Mouse (Mus musculus) neural tube, embryonic 12.5 days (tissue): ENCODE results near the gene Dirc2. TPM values are rescaled to one million over a fixed set of nuclear protein-coding genes. Genes with fewer than 3 reads are reported as not detected.

ENCODE experiments used
- ATAC-seq: fragments of 200-750 bp; cut with Nextera tagmentation; 2 replicates; pipeline ENCODE4 v1.8.0; 2017; ENCODE audit warnings: low read depth, mild to moderate bottlenecking, moderate TSS enrichment, moderate library complexity; ENCODE audit not compliant: low FRiP score
- H3K27ac ChIP-seq: fragments of 300-500 bp; sonication (generic); 2 replicates; pipeline ENCODE4 v1.5.1; 2016
- H3K27me3 ChIP-seq: fragments of 300-500 bp; sonication (generic); replicated peaks from 2 replicates; pipeline ENCODE4 v1.6.1; 2016; ENCODE audit warnings: mild to moderate bottlenecking
- H3K36me3 ChIP-seq: fragments of 300-500 bp; sonication (generic); 2 replicates; pipeline ENCODE4 v1.6.1; 2016; ENCODE audit warnings: mild to moderate bottlenecking
- H3K4me1 ChIP-seq: fragments of 300-500 bp; sonication (generic); 2 replicates; pipeline ENCODE4 v1.6.1; 2016
- H3K4me2 ChIP-seq: fragments of 300-500 bp; sonication (generic); replicated peaks from 2 replicates; pipeline ENCODE4 v1.6.1; 2016; ENCODE audit warnings: mild to moderate bottlenecking
- H3K4me3 ChIP-seq: fragments of 300-500 bp; sonication (generic); 2 replicates; pipeline ENCODE4 v1.5.1; 2016
- H3K9ac ChIP-seq: fragments of 300-500 bp; sonication (generic); 2 replicates; pipeline ENCODE4 v1.6.1; 2016; ENCODE audit warnings: mild to moderate bottlenecking
- H3K9me3 ChIP-seq: fragments of 300-500 bp; sonication (generic); 2 replicates; pipeline ENCODE4 v1.6.1; 2016; ENCODE audit warnings: mild to moderate bottlenecking
- WGBS: fragments of 180-500 bp; shearing (Covaris S2); methylation state at CpG from one replicate; pipeline ENCODE4 v1.1.7; 2016; 5-methylcytosine and 5-hydroxymethylcytosine counted together
- polyA plus RNA-seq: library from polyadenylated mRNA; unstranded; fragments of >200 nt; fragmentation: Nextera tagmentation; extraction: Ambion mirVana; gene quantifications from 2 replicates; pipeline ENCODE4 v1.2.1, GENCODE M21; 2016

Dirc2 gene
- polyA plus RNA-seq = 33.4 and 34.9 TPM in 2 replicates

GRCm38 (mm10) chr16:35768785-35769642 lies at the start of gene Dirc2:
TSS of gene Dirc2 (minus strand) at chr16:35769356.
- 0 out of 2 replicates have a peak within 1 kb of the TSS, but pooled peaks have one; percentile 17 for H3K27ac ChIP-seq
- H3K9me3 ChIP-seq = no peaks in the 10 kb centered on the region
- peak within 1 kb of the TSS; percentile 90 for H3K4me2 ChIP-seq
- H3K9ac ChIP-seq = peak within 1 kb of the TSS; percentile 89
- H3K4me1 ChIP-seq = peaks cover 24% of the 10 kb centered on the region
- WGBS = under 1% methylated on average over 78 of the region's 78 CpGs
- no peaks in the 10 kb centered on the region for H3K36me3 ChIP-seq
- H3K27me3 ChIP-seq = no peaks in the 10 kb centered on the region
- peak within 1 kb of the TSS; percentile 77 for H3K4me3 ChIP-seq
- peak; percentile 81 for ATAC-seq

- Histone ChIP-seq H3K9me3 (no peaks in the 10 kb centered on the region), H3K4me1 (no peaks in the 10 kb centered on the region), H3K4me2 (no peak overlapping the region), H3K27me3 (no peaks in the 10 kb centered on the region), H3K4me3 (no peak overlapping the region), H3K27ac (no peak overlapping the region), H3K36me3 (peaks cover 8% of the 10 kb centered on the region), H3K9ac (no peak overlapping the region)
- 40% methylated on average over 13 of the region's 13 CpGs for WGBS
- ATAC-seq = peak; percentile 85
These were observed 48.3 kb upstream of the Dirc2 start for GRCm38 (mm10) chr16:35817255-35818089.

DNA sequence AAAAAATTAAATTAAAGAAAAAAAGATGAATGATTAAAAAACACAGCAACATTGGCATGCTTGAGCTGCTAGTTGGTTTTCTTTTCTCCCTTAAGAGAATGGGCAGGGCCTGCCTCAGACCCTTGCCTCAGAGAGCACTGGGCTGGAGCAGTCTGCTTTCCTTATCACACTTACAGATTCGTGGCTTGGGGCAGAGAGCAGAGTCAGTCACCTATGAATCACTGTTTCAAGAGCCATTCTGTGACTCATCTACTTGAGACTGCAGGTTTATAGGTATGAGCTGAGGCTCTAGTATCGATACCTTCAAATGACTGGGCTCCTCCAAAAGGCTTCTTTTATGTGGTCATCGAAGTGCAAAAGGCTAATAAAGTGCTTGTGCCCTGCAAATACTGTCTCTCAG lies 44.0 kb upstream of the Dirc2 start:
- no peak overlapping the region for H3K4me2 ChIP-seq
- 58% methylated on average over 3 of the region's 3 CpGs for WGBS
- H3K27me3 ChIP-seq = no peaks in the 10 kb centered on the region
- H3K4me3 ChIP-seq = no peak overlapping the region
- H3K9ac ChIP-seq = no peak overlapping the region
- no peak for ATAC-seq
- H3K36me3 ChIP-seq = peaks cover 3% of the 10 kb centered on the region
- no peaks in the 10 kb centered on the region for H3K9me3 ChIP-seq
- no peak overlapping the region for H3K27ac ChIP-seq
- H3K4me1 ChIP-seq = no peaks in the 10 kb centered on the region

DNA sequence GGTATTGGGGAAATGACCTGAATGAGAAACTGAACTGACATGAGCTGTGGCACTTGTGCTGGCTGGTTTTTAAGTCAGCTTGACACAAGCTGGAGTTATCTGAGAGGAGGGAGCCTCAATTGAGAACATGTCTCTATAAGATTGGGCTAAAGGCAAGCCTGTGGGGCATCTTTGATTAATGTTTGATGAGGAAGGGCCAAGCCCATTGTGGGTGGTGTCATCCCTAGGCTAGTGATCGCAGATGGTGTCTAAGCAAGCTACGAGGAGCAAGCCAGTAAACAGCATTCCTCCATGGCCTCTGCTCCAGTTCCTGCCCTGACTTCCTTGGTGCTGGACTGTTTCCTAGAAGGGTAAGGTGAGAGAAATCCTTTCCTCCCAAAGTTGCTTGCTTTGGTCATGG lies 39.7 kb upstream of the Dirc2 start:
- no peak overlapping the region for H3K9ac ChIP-seq
- 95% methylated on average over 2 of the region's 2 CpGs for WGBS
- H3K27ac ChIP-seq = no peak overlapping the region
- H3K4me1 ChIP-seq = no peaks in the 10 kb centered on the region
- no peak overlapping the region for H3K4me3 ChIP-seq
- no peaks in the 10 kb centered on the region for H3K9me3 ChIP-seq
- no peaks in the 10 kb centered on the region for H3K36me3 ChIP-seq
- H3K4me2 ChIP-seq = no peak overlapping the region
- no peak for ATAC-seq
- no peaks in the 10 kb centered on the region for H3K27me3 ChIP-seq

- H3K4me3 ChIP-seq = no peak overlapping the region
- no peak overlapping the region for H3K27ac ChIP-seq
- H3K9ac ChIP-seq = no peak overlapping the region
- H3K4me2 ChIP-seq = no peak overlapping the region
- WGBS = 90% methylated on average over 4 of the region's 4 CpGs
- H3K27me3 ChIP-seq = no peaks in the 10 kb centered on the region
- H3K9me3 ChIP-seq = no peaks in the 10 kb centered on the region
- H3K36me3 ChIP-seq = no peaks in the 10 kb centered on the region
- H3K4me1 ChIP-seq = no peaks in the 10 kb centered on the region
- no peak for ATAC-seq
These were observed 38.5 kb upstream of the Dirc2 start for GRCm38 (mm10) chr16:35807663-35807992.

DNA sequence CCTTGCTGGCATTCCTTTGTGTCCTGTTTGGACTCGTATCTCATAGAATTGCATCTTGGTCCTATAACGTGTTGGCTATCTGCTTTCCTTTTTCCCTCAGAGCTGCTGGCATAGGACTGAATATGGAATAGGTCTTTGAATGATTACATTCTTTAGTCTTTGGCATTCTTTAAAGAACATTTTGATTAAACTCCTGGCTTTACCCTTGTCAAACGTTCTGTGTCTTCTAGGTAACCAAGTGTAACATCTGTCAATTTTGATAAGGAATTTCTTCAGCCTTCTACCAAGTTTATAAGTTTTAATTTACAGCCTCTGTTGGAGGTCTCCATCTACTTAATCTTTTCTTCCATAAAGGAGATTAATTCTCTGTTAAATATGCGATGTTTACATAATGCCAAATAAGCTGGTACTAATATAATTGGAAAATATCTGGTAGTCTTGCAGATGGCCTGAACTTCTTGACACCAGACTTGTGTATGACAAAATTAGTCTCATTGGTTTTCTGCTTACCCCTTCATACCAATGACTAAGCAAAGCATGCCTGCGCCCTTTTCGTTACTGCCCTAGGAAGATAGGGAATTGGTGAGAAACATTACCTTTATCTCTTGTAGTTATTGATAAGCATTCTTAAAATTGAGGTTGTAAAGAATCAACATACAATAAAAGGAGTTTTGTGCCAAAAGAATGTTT lies 38.0 kb upstream of the Dirc2 start:
- ATAC-seq = no peak
- no peaks in the 10 kb centered on the region for H3K9me3 ChIP-seq
- H3K27ac ChIP-seq = no peak overlapping the region
- H3K4me2 ChIP-seq = no peak overlapping the region
- no peaks in the 10 kb centered on the region for H3K36me3 ChIP-seq
- no peaks in the 10 kb centered on the region for H3K4me1 ChIP-seq
- no peaks in the 10 kb centered on the region for H3K27me3 ChIP-seq
- no peak overlapping the region for H3K9ac ChIP-seq
- H3K4me3 ChIP-seq = no peak overlapping the region
- 92% methylated on average over 6 of the region's 6 CpGs for WGBS

DNA sequence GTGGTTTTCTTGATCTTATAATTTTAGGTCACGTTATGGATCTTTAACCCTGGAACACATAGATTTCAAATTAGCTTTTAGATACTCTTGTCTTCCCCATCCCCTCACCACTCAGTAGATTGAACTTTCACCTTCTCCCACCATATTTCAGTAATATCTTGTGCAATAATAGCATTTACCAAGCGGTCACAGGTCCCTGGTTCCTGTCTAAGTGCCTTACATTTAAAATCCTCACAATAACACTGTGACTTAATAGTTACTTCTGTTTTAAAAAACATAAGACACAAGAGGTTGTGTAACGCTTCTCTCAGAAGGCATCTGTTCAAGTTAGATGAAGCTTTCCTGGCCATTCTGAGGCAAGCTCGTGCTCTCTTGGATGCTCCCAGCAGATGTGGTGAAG lies 34.6 kb upstream of the Dirc2 start:
- ATAC-seq = no peak
- no peaks in the 10 kb centered on the region for H3K9me3 ChIP-seq
- peaks cover 11% of the 10 kb centered on the region; the same call in 1 of the 2 replicates for H3K36me3 ChIP-seq
- no peak overlapping the region for H3K9ac ChIP-seq
- H3K4me3 ChIP-seq = no peak overlapping the region
- no peak overlapping the region for H3K27ac ChIP-seq
- H3K27me3 ChIP-seq = no peaks in the 10 kb centered on the region
- WGBS = 95% methylated on average over 4 of the region's 4 CpGs
- H3K4me2 ChIP-seq = no peak overlapping the region
- H3K4me1 ChIP-seq = no peaks in the 10 kb centered on the region

DNA sequence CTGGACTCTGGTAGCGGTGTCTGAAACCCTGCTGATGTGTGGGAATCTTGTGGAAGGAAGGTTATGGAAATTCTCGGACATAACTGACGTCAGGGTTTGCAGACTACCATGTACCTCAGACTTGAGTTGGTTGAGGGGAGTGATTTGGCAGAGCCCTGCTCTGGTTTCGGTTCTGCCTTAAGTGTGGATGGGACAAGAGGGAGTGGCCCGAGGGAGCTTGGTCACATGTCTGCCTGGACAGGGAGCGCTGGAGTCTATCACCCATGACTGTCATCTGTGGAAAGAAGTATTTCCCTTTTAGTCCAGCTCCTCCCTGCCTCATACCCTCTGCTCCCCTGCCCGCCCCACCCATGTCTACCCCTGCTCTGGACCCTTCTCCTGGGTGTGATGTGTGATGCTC lies 33.0 kb upstream of the Dirc2 start:
- Histone ChIP-seq H3K27me3 (no peaks in the 10 kb centered on the region), H3K4me3 (no peak overlapping the region), H3K9me3 (peaks cover 6% of the 10 kb centered on the region; the same call in 1 of the 2 replicates), H3K4me2 (no peak overlapping the region), H3K9ac (no peak overlapping the region), H3K27ac (no peak overlapping the region), H3K36me3 (peaks cover 11% of the 10 kb centered on the region; the same call in 1 of the 2 replicates), H3K4me1 (no peaks in the 10 kb centered on the region)
- 92% methylated on average over 7 of the region's 7 CpGs for WGBS
- no peak for ATAC-seq

DNA sequence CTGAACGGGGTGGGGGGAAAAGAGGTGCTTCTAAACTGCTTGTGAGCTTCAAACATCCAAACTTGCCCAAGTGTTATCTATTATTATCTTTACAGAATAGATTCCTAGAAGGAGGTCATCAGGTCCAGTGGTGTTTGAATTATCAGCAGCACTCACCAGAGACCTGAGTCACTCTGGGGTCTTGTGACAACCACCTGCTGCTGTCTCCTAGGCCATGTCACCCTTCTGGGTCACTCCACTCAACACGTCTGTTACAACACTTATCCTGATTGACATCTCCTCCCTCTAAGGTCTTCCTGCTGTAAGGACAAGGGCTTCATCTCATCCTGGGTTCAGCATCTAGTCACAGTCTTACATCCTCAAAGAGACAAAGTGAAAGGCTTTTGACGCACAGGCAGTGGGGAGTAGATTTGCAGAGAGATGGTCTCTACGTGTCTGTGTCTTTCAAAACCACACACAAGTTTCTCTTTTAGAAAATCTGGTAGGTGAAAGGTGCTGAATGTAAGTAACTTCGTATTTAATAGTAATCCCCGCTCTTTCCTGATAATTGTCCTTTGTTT lies 22.9 kb upstream of the Dirc2 start:
- Histone ChIP-seq H3K9me3 (no peaks in the 10 kb centered on the region), H3K4me3 (no peak overlapping the region), H3K4me1 (0 out of 2 replicates have a peak, but pooled peaks cover 8% of the 10 kb centered on the region), H3K9ac (no peak overlapping the region), H3K4me2 (no peak overlapping the region), H3K27me3 (no peaks in the 10 kb centered on the region), H3K27ac (no peak overlapping the region), H3K36me3 (peaks cover 3% of the 10 kb centered on the region)
- ATAC-seq = no peak
- 86% methylated on average over 6 of the region's 6 CpGs for WGBS

DNA sequence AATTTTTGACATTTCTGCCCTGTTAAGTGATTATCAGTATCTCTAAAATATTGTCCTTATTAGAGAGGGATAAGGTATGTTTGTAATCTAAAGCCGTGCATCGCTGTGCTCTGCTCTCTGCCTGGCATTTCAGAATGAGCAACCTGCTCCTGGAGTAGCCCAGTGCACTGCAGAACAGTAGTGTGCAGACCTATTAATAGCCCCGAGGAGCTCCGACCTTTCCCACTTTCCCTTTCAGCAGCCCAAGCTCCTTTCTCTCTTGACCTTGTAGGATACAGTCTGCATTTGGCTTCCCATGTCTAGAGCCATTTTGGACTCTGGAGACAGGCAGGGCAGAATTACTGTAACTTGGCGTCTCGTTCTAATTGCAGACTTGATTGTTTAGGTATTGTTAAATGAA lies 19.2 kb upstream of the Dirc2 start:
- no peaks in the 10 kb centered on the region for H3K9me3 ChIP-seq
- ATAC-seq = no peak

DNA sequence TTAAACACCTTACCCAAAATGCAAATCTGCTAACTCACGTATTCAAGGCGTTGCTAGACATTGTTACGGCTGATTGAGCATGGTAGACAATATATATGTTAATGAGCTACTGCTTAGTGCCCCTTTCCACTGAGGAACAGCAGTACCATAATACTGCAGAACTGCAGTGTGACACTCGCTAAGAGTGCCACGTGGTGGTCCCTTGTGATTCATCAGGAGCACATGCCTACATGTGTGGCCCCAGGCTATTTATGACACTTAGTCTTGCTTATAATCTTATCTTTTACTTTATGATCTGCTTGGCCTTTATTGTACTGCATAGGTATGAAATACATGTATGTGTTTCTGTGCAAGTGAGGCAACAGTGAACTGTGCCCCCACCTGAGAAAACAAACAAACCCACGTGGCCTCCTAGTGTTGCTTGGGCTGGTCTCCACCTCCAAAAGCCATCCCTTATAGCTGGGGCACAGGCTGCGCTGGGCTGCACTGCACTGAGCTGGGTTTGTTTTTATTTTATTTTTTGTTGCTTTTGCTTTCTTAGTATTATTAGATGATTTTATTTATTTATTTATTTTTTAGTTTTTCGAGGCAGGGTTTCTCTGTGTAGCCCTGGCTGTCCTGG lies 18.5 kb upstream of the Dirc2 start:
- H3K36me3 ChIP-seq = peaks cover 3% of the 10 kb centered on the region; the same call in 1 of the 2 replicates
- H3K4me3 ChIP-seq = no peak overlapping the region
- H3K9ac ChIP-seq = no peak overlapping the region
- H3K4me1 ChIP-seq = 0 out of 2 replicates have a peak, but pooled peaks cover 10% of the 10 kb centered on the region
- no peak overlapping the region for H3K4me2 ChIP-seq
- no peaks in the 10 kb centered on the region for H3K27me3 ChIP-seq
- WGBS = 52% methylated on average over 8 of the region's 8 CpGs
- ATAC-seq = peak; percentile 95
- no peak overlapping the region for H3K27ac ChIP-seq
- H3K9me3 ChIP-seq = no peaks in the 10 kb centered on the region

More for the DNA sequence above, 19.2 kb upstream of the Dirc2 start:
- Histone ChIP-seq H3K4me2 (no peak overlapping the region), H3K9ac (no peak overlapping the region), H3K36me3 (peaks cover 3% of the 10 kb centered on the region; the same call in 1 of the 2 replicates), H3K4me1 (0 out of 2 replicates have a peak, but pooled peaks cover 10% of the 10 kb centered on the region), H3K27ac (no peak overlapping the region), H3K4me3 (no peak overlapping the region), H3K27me3 (no peaks in the 10 kb centered on the region)
- 95% methylated on average over 6 of the region's 6 CpGs for WGBS
